ENCODE assay signal across 10 mouse cellular contexts in the genomic region with DNA sequence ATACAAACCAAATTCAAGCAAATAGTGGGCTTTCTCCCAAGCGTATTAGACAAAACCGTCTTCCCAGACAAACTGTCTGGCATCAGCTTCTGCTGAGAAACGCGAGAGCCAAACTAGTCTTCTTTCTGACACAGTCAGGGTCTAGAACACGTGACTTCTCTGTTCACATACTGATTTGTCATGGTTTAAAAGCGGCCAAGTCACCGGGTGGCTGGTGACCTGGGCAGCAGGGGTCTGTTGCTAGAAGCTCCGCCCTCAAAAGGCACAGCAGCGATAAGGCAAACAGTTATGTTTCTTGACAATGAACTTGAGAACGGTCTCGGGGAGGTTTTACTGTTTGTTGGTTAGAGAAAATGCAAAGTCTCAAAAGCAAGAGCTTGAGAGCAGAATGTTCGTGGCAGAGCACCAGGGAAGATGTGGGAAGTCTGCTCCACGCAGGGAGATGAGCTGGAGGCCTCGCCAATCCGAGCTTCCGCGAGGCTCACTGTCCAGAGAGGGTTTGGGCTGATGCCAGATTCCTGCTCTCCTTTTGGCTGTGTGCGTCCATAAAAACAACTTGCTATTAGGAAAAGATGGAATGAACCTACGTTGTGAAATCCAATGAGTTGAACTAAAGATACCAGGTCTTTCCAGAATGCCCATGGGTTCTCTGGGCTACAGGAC. TPM values are rescaled to one million over a fixed set of nuclear protein-coding genes. Genes with fewer than 3 reads are reported as not detected.
DNase-seq lines count a peak whose midpoint lies in the region; ATAC-seq and TF ChIP-seq lines count a peak whose summit lies in the region.
"Had no signal": no experiment of that assay in that cellular context is flagged by ENCODE, and none has a peak within 500 bp of the region (broad histone marks: within the 10 kb centered on the region; RNA-seq: fewer than 3 reads in every experiment).

No protein-coding gene starts in this region.

- H3K4me2 ChIP-seq in kidney, embryonic 15.5 days: no peak overlapping the region
- H3K4me2 ChIP-seq in forebrain, embryonic 11.5 days (ENCODE audit: low read depth, low read length, severe bottlenecking): no peak overlapping the region
- H3K4me2 ChIP-seq: midbrain, embryonic 12.5 days had no signal

- DNase-seq in kidney, adult 2 months: peak; percentile 40
- DNase-seq in ZHBTc4 (ENCODE audit: low read depth, low spot score): peak; percentile 76
- DNase-seq in cerebellum, adult 9-11 months: peak; percentile 80
- DNase-seq in lung, postnatal 10 days: peak; percentile 63
- DNase-seq in thymus, postnatal 36 days: no peak
- DNase-seq in forebrain, embryonic 11.5 days (ENCODE audit: low spot score): no peak

- no peak for TF ChIP-seq CTCF in kidney, adult 2 months (conservative IDR thresholded peaks at IDR 0.05; ENCODE audit: insufficient read depth, insufficient read length, low read depth, low read length)

- no peak overlapping the region for H3K27ac ChIP-seq in kidney, adult 2 months (ENCODE audit: insufficient read depth, low read depth, low read length)
- no peak overlapping the region for H3K27ac ChIP-seq in kidney, embryonic 15.5 days
- no peak overlapping the region for H3K27ac ChIP-seq in forebrain, embryonic 11.5 days (ENCODE audit: low read depth, low read length)
- H3K27ac ChIP-seq: left cerebral cortex, adult 2 months; midbrain, embryonic 12.5 days had no signal

- no peak overlapping the region for H3K4me3 ChIP-seq in kidney, adult 2 months (ENCODE audit: insufficient read depth, low read depth, low read length)
- no peak overlapping the region for H3K4me3 ChIP-seq in kidney, embryonic 15.5 days (replicated peaks)
- H3K4me3 ChIP-seq in forebrain, embryonic 11.5 days (ENCODE audit: low read depth, low read length): no peak overlapping the region
- H3K4me3 ChIP-seq: left cerebral cortex, adult 2 months; midbrain, embryonic 12.5 days had no signal

- WGBS in kidney, adult 2 months: 71% methylated on average over 19 of the region's 19 CpGs
- 86% methylated on average over 19 of the region's 19 CpGs for WGBS in kidney, embryonic 15.5 days
- 89% methylated on average over 19 of the region's 19 CpGs for WGBS in forebrain, embryonic 11.5 days

- no peaks in the 10 kb centered on the region for H3K36me3 ChIP-seq in kidney, adult 2 months (ENCODE audit: control insufficient read depth, insufficient read depth, low read length)
- no peaks in the 10 kb centered on the region for H3K36me3 ChIP-seq in kidney, embryonic 15.5 days
- no peaks in the 10 kb centered on the region for H3K36me3 ChIP-seq in forebrain, embryonic 11.5 days (ENCODE audit: control insufficient read depth, insufficient read depth, low read length)
- H3K36me3 ChIP-seq: midbrain, embryonic 12.5 days had no signal

- no peak for TF ChIP-seq POLR2A in kidney, adult 2 months (IDR thresholded peaks at IDR 0.05; ENCODE audit: low read depth, low read length)

- 0 out of 2 replicates have a peak, but pooled peaks cover 5% of the 10 kb centered on the region for H3K9me3 ChIP-seq in kidney, embryonic 15.5 days (replicated peaks)
- H3K9me3 ChIP-seq in forebrain, embryonic 11.5 days (ENCODE audit: control insufficient read depth, low read length): no peaks in the 10 kb centered on the region
- H3K9me3 ChIP-seq: midbrain, embryonic 12.5 days had no signal

- H3K9ac ChIP-seq in kidney, embryonic 15.5 days: no peak overlapping the region
- H3K9ac ChIP-seq in forebrain, embryonic 11.5 days (ENCODE audit: low read length): no peak overlapping the region
- H3K9ac ChIP-seq: midbrain, embryonic 12.5 days had no signal

- ATAC-seq in kidney, embryonic 15.5 days (replicated peaks; ENCODE audit: low FRiP score): no peak
- no peak for ATAC-seq in forebrain, embryonic 11.5 days (replicated peaks; ENCODE audit: low FRiP score)
- ATAC-seq in granulocyte monocyte progenitor cell, adult 5-6 weeks (replicated peaks; ENCODE audit: poor library complexity, severe bottlenecking): no peak

- H3K4me1 ChIP-seq in kidney, adult 2 months (ENCODE audit: control insufficient read depth, insufficient read depth, low read length): 0 out of 2 replicates have a peak, but pooled peaks cover 3% of the 10 kb centered on the region
- peaks cover 2% of the 10 kb centered on the region; the same call in 1 of the 2 replicates for H3K4me1 ChIP-seq in kidney, embryonic 15.5 days
- H3K4me1 ChIP-seq in forebrain, embryonic 11.5 days (replicated peaks; ENCODE audit: control insufficient read depth, insufficient read depth, low read length): no peaks in the 10 kb centered on the region

- H3K27me3 ChIP-seq in kidney, adult 2 months (replicated peaks; ENCODE audit: control insufficient read depth, insufficient read depth, low read length): no peaks in the 10 kb centered on the region
- H3K27me3 ChIP-seq in kidney, embryonic 15.5 days: no peaks in the 10 kb centered on the region
- H3K27me3 ChIP-seq in forebrain, embryonic 11.5 days (ENCODE audit: control insufficient read depth, insufficient read depth, low read length): no peaks in the 10 kb centered on the region
- H3K27me3 ChIP-seq: midbrain, embryonic 12.5 days had no signal

RNA-seq across cellular contexts. Expression of a gene that starts 43.0 kb away (rescaled TPM):
- 0.19 and 0.75 TPM in 2 replicates for polyA plus RNA-seq in kidney, adult 2 months (2012; rRNA removed)
- 18.9 and 19.6 TPM in 2 replicates for polyA plus RNA-seq in kidney, embryonic 15.5 days (2015; fragmentation: Nextera tagmentation; extraction: Ambion mirVana)
- polyA plus RNA-seq in forebrain, embryonic 11.5 days (2014; fragmentation: Nextera tagmentation; extraction: Ambion mirVana): 12.5 and 12.8 TPM in 2 replicates
- total RNA-seq in granulocyte monocyte progenitor cell, adult 5-6 weeks (2014; fragmentation: Nextera tagmentation): 13.0 and 17.0 TPM in 2 replicates
- total RNA-seq in granulocyte monocyte progenitor cell, adult 5-6 weeks (2017): 29.4 and 30.9 TPM in 2 replicates

RNA-seq across cellular contexts. Expression of a gene that starts 56.2 kb away (rescaled TPM):
- polyA plus RNA-seq in kidney, adult 2 months (2012; rRNA removed): 0.54 and 0.69 TPM in 2 replicates
- 4.9 and 5.4 TPM in 2 replicates for polyA plus RNA-seq in kidney, embryonic 15.5 days (2015; fragmentation: Nextera tagmentation; extraction: Ambion mirVana)
- 0.87 and 1.1 TPM in 2 replicates for polyA plus RNA-seq in forebrain, embryonic 11.5 days (2014; fragmentation: Nextera tagmentation; extraction: Ambion mirVana)
- total RNA-seq in granulocyte monocyte progenitor cell, adult 5-6 weeks (2014; fragmentation: Nextera tagmentation): not detected in 2 replicates
- 1.4 TPM in 1 of 2 replicates, not detected in the other for total RNA-seq in granulocyte monocyte progenitor cell, adult 5-6 weeks (2017)

Comparison
In these comparisons a context has a peak if more than half of its experiments do, and no peak if none do; other contexts are left out.
1. DNase-seq: peak in kidney, adult 2 months (single experiment), ZHBTc4 (single experiment), cerebellum, adult 9-11 months (single experiment) and lung, postnatal 10 days (single experiment); none in thymus, postnatal 36 days (0 of 2) and forebrain, embryonic 11.5 days (single experiment).